ENCODE assay signal across 25 mouse cellular contexts in the genomic region with DNA sequence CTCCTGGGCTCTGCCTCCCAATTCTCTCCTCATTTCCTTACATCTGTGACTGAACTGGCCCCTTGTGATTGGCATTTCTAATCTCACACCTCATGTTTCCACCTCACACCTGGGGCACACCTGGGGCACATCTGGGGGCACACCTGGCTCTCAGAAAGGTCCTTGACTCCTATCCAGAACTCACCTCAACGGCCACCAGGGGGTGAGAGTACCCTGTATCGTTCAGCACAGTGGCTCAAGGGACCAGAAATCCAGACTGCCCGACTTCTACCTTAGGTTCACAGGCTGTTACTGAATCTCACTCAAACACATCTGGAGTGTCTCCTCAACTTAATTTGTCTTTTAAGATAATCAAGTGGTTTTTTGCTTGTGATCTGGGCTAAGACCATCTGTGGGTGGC. TPM values are rescaled to one million over a fixed set of nuclear protein-coding genes. Genes with fewer than 3 reads are reported as not detected.
A peak's percentile ranks its signal among the peaks of the same experiment; 100 is the strongest.
DNase-seq lines count a peak whose midpoint lies in the region; ATAC-seq and TF ChIP-seq lines count a peak whose summit lies in the region.
"Had no signal": no experiment of that assay in that cellular context is flagged by ENCODE, and none has a peak within 500 bp of the region (broad histone marks: within the 10 kb centered on the region; RNA-seq: fewer than 3 reads in every experiment).

No protein-coding gene starts in this region.

- H3K27me3 ChIP-seq in lung, embryonic 14.5 days (ENCODE audit: insufficient read depth, low read length), result no peaks in the 10 kb centered on the region
- H3K27me3 ChIP-seq in CH12.LX (replicated peaks) (peaks cover 92% of the 10 kb centered on the region), MEL (ENCODE audit: control insufficient read depth in 1 of 2, insufficient read depth in 2 of 2, low read length in 2 of 2) (peaks cover 14 to 18% of the 10 kb centered on the region in 2 experiments)
- H3K27me3 ChIP-seq in forebrain, embryonic 14.5 days (replicated peaks; ENCODE audit: control insufficient read depth, insufficient read depth, low read length), result no peaks in the 10 kb centered on the region
- H3K27me3 ChIP-seq: hindbrain, embryonic 15.5 days; stomach, embryonic 15.5 days had no signal

- H3K79me2 ChIP-seq in CH12.LX (replicated peaks; ENCODE audit: control insufficient read depth, extremely low read depth, insufficient read depth, poor library complexity, severe bottlenecking), result no peaks in the 10 kb centered on the region
- H3K79me2 ChIP-seq in MEL (ENCODE audit: control insufficient read depth, insufficient read depth, low read length, poor library complexity), result no peaks in the 10 kb centered on the region

- no peak overlapping the region for H3K4me3 ChIP-seq in lung, embryonic 14.5 days (ENCODE audit: low read depth, low read length)
- no peak overlapping the region for H3K4me3 ChIP-seq in CH12.LX (replicated peaks in 1 of 3; ENCODE audit: low read depth in 2 of 3, low read length in 2 of 3, poor library complexity in 1 of 3)
- H3K4me3 ChIP-seq in MEL (ENCODE audit: control insufficient read depth in 1 of 2, insufficient read depth in 1 of 2, low read depth in 2 of 2, low read length in 2 of 2), result no peak overlapping the region
- H3K4me3 ChIP-seq in forebrain, embryonic 14.5 days (ENCODE audit: low read depth, low read length), result no peak overlapping the region
- H3K4me3 ChIP-seq: forebrain, embryonic 10.5 days; heart, adult 2 months; hindbrain, embryonic 15.5 days; layer of hippocampus, adult 2 months; midbrain, embryonic 10.5 days; stomach, embryonic 15.5 days had no signal

- TF ChIP-seq POLR2A in CH12.LX (IDR thresholded peaks at IDR 0.05; ENCODE audit: low read depth, low read length) (no peak), MEL (IDR thresholded peaks at IDR 0.05; ENCODE audit: control insufficient read depth in 1 of 2, insufficient read depth in 1 of 2, low read depth in 1 of 2, low read length in 2 of 2, poor library complexity in 1 of 2) (no peak)

- TF ChIP-seq CTCF in lung, embryonic 14.5 days (IDR thresholded peaks at IDR 0.05; ENCODE audit: low read depth), result peak; percentile 40
- TF ChIP-seq CTCF in CH12.LX (conservative IDR thresholded peaks at IDR 0.05 in 1 of 2, IDR thresholded peaks at IDR 0.05 in 1 of 2; ENCODE audit: low read depth in 2 of 2, low read length in 2 of 2) (peak in 1 of 2 experiments; percentile 63; a peak in 2 of 4 replicates), MEL (IDR thresholded peaks at IDR 0.05 in 2 of 3, conservative IDR thresholded peaks at IDR 0.05 in 1 of 3; ENCODE audit: control insufficient read depth in 1 of 3, insufficient read depth in 1 of 3, low read depth in 2 of 3, low read length in 3 of 3, poor library complexity in 1 of 3, severe bottlenecking in 1 of 3) (peak; percentile 31 to 57 (median 51); a peak in 5 of 6 replicates)

- in situ Hi-C loops in CH12.LX (cut with MboI; ENCODE audit: low pct_ligation_motif_present, low pct_unique_long_range_greater_than_20kb, low sequenced_read_pairs), result no loop called here

- ATAC-seq in lung, embryonic 14.5 days (ENCODE audit: insufficient read depth), result no peak
- ATAC-seq in forebrain, embryonic 14.5 days, result no peak

- TF ChIP-seq EP300 in CH12.LX (IDR thresholded peaks at IDR 0.05; ENCODE audit: low read length) (no peak), MEL (IDR thresholded peaks at IDR 0.05; ENCODE audit: low read depth in 1 of 2, low read length in 2 of 2) (no peak)

- no peak overlapping the region for H3K9ac ChIP-seq in lung, embryonic 14.5 days
- no peak overlapping the region for H3K9ac ChIP-seq in CH12.LX (ENCODE audit: insufficient read depth, low read depth)
- H3K9ac ChIP-seq in MEL (ENCODE audit: control insufficient read depth, low read depth, low read length, poor library complexity, severe bottlenecking), result no peak overlapping the region
- H3K9ac ChIP-seq in forebrain, embryonic 14.5 days (ENCODE audit: low read length), result no peak overlapping the region
- H3K9ac ChIP-seq: hindbrain, embryonic 15.5 days; stomach, embryonic 15.5 days had no signal

- dilution Hi-C loops in CH12.LX (cut with MboI; ENCODE audit: extremely low pct_ligation_motif_present, extremely low pct_unique_long_range_greater_than_20kb, low sequenced_read_pairs), result no loop called here

- DNase-seq in lung, embryonic 14.5 days, result peak; percentile 5
- DNase-seq in lung, adult 18-20 months, result no peak
- DNase-seq in CH12.LX (ENCODE audit: extremely low read depth), result peak; percentile 29
- peak; percentile 38 for DNase-seq in MEL (ENCODE audit: low read depth, low spot score)
- DNase-seq in naive thymus-derived CD4-positive, alpha-beta T cell, adult 2 months (ENCODE audit: low read depth), result peak; percentile 28
- no peak for DNase-seq in forebrain, embryonic 14.5 days (ENCODE audit: low spot score)
- no peak for DNase-seq in gastrocnemius, postnatal 25 days
- DNase-seq: adrenal gland, postnatal 25 days; cerebellum, adult 18-20 months; cerebellum, postnatal 25 days; gastrocnemius, postnatal 14 days; heart, adult 2 months; heart, postnatal 36 days; kidney, adult 18-20 months; kidney, postnatal 10 days; layer of hippocampus, postnatal 36 days; lung, adult 2 months; right cerebral cortex, adult 18-20 months; thymus, adult 2 months had no signal

- H3K4me1 ChIP-seq in lung, embryonic 14.5 days (ENCODE audit: insufficient read depth), result no peaks in the 10 kb centered on the region
- H3K4me1 ChIP-seq in CH12.LX (ENCODE audit: control insufficient read depth in 1 of 2, insufficient read depth in 2 of 2), result no peaks in the 10 kb centered on the region
- no peaks in the 10 kb centered on the region for H3K4me1 ChIP-seq in MEL (ENCODE audit: control insufficient read depth in 1 of 2, insufficient read depth in 2 of 2, low read length in 2 of 2)
- H3K4me1 ChIP-seq in forebrain, embryonic 14.5 days (ENCODE audit: control insufficient read depth, insufficient read depth, low read length), result no peaks in the 10 kb centered on the region
- H3K4me1 ChIP-seq: hindbrain, embryonic 15.5 days; stomach, embryonic 15.5 days had no signal

- no peaks in the 10 kb centered on the region for H3K36me3 ChIP-seq in lung, embryonic 14.5 days (ENCODE audit: insufficient read depth)
- no peaks in the 10 kb centered on the region for H3K36me3 ChIP-seq in CH12.LX (replicated peaks in 1 of 2; ENCODE audit: control insufficient read depth in 1 of 2, insufficient read depth in 1 of 2, low read length in 1 of 2)
- no peaks in the 10 kb centered on the region for H3K36me3 ChIP-seq in MEL (ENCODE audit: control insufficient read depth in 1 of 2, insufficient read depth in 2 of 2, low read length in 2 of 2)
- H3K36me3 ChIP-seq in forebrain, embryonic 14.5 days (ENCODE audit: control insufficient read depth, insufficient read depth, low read length), result no peaks in the 10 kb centered on the region
- H3K36me3 ChIP-seq: forebrain, embryonic 10.5 days; hindbrain, embryonic 15.5 days; midbrain, embryonic 10.5 days; stomach, embryonic 15.5 days had no signal

- no peaks in the 10 kb centered on the region for H3K9me3 ChIP-seq in lung, embryonic 14.5 days (ENCODE audit: low read depth, low read length)
- H3K9me3 ChIP-seq in CH12.LX (replicated peaks; ENCODE audit: low read length) (no peaks in the 10 kb centered on the region), MEL (replicated peaks; ENCODE audit: insufficient read depth, low read length) (no peaks in the 10 kb centered on the region)
- H3K9me3 ChIP-seq in forebrain, embryonic 14.5 days (replicated peaks; ENCODE audit: control insufficient read depth, low read length), result no peaks in the 10 kb centered on the region
- H3K9me3 ChIP-seq: forebrain, embryonic 10.5 days; hindbrain, embryonic 15.5 days; midbrain, embryonic 10.5 days; stomach, embryonic 15.5 days had no signal

- TF ChIP-seq RAD21 in CH12.LX (IDR thresholded peaks at IDR 0.05; ENCODE audit: low read depth, low read length) (peak; percentile 53), MEL (IDR thresholded peaks at IDR 0.05; ENCODE audit: low read depth, low read length) (peak; percentile 54)

- WGBS in lung, embryonic 14.5 days, result 27% methylated on average over 3 of the region's 3 CpGs
- 42% methylated on average over 3 of the region's 3 CpGs for WGBS in forebrain, embryonic 14.5 days

- H3K4me2 ChIP-seq in lung, embryonic 14.5 days, result no peak overlapping the region
- H3K4me2 ChIP-seq in CH12.LX (ENCODE audit: insufficient read depth, low read depth, poor library complexity, severe bottlenecking), result no peak overlapping the region
- H3K4me2 ChIP-seq in forebrain, embryonic 14.5 days (ENCODE audit: low read length), result no peak overlapping the region
- H3K4me2 ChIP-seq: hindbrain, embryonic 15.5 days; stomach, embryonic 15.5 days had no signal

- no peak overlapping the region for H3K27ac ChIP-seq in lung, embryonic 14.5 days (ENCODE audit: low read depth)
- H3K27ac ChIP-seq in CH12.LX (ENCODE audit: insufficient read depth, low read depth) (no peak overlapping the region), MEL (ENCODE audit: control insufficient read depth, low read depth, low read length) (no peak overlapping the region)
- no peak overlapping the region for H3K27ac ChIP-seq in forebrain, embryonic 14.5 days (ENCODE audit: low read depth, low read length)
- H3K27ac ChIP-seq: forebrain, embryonic 10.5 days; heart, adult 2 months; hindbrain, embryonic 15.5 days; layer of hippocampus, adult 2 months; macrophage; midbrain, embryonic 10.5 days; stomach, embryonic 15.5 days had no signal

RNA-seq across cellular contexts. Expression of gene Sgsh, which starts 23.4 kb away (rescaled TPM):
- 7.6 and 9.5 TPM in 2 replicates for polyA plus RNA-seq in lung, embryonic 14.5 days (2014; fragmentation: Nextera tagmentation; extraction: Ambion mirVana)
- total RNA-seq in CH12.LX (2012; rRNA removed), result 9.6 and 10.6 TPM in 2 replicates
- 3.2 and 3.9 TPM in 2 replicates for total RNA-seq in CH12.LX (2014; rRNA removed)
- polyA plus RNA-seq in CH12.LX (2012; ENCODE audit: insufficient read length, low read depth), result 5.9 and 12.2 TPM in 2 replicates
- total RNA-seq in MEL (2012; rRNA removed), result 0.12 TPM in 1 of 2 replicates, not detected in the other
- polyA plus RNA-seq in MEL (2012; ENCODE audit: insufficient read depth in 1 of 2, insufficient read length in 2 of 2, low read depth in 1 of 2, low replicate concordance in 2 of 2, missing spikeins in 1 of 2), result under 1 TPM in 1 of 2 experiments, not detected in 1; 0.25 TPM
- 2.7 TPM in 2 replicates for polyA plus RNA-seq in forebrain, embryonic 14.5 days (2014; fragmentation: Nextera tagmentation; extraction: Ambion mirVana)
- 1 to 10 TPM; 3.1 to 3.3 TPM for total RNA-seq in gastrocnemius, postnatal 25 days (2021)

RNA-seq across cellular contexts. Expression of gene Slc26a11, which starts 23.4 kb away (rescaled TPM):
- polyA plus RNA-seq in lung, embryonic 14.5 days (2014; fragmentation: Nextera tagmentation; extraction: Ambion mirVana), result 9.1 and 9.3 TPM in 2 replicates
- total RNA-seq in CH12.LX (2012; rRNA removed) (2.7 and 3.3 TPM in 2 replicates), CH12.LX (2014; rRNA removed) (1.4 and 1.9 TPM in 2 replicates), MEL (2012; rRNA removed) (not detected in 2 replicates)
- polyA plus RNA-seq in CH12.LX (2012; ENCODE audit: insufficient read length, low read depth) (1.6 and 2.6 TPM in 2 replicates), MEL (2012; ENCODE audit: insufficient read depth in 1 of 2, insufficient read length in 2 of 2, low read depth in 1 of 2, low replicate concordance in 2 of 2, missing spikeins in 1 of 2) (under 1 TPM in 1 of 2 experiments, not detected in 1; 0.04 TPM)
- polyA plus RNA-seq in forebrain, embryonic 14.5 days (2014; fragmentation: Nextera tagmentation; extraction: Ambion mirVana), result 2.5 and 3.8 TPM in 2 replicates
- 1 to 10 TPM; 2.4 to 3.5 TPM for total RNA-seq in gastrocnemius, postnatal 25 days (2021)

RNA-seq across cellular contexts. Expression of gene Card14, which starts 24.4 kb away (rescaled TPM):
- polyA plus RNA-seq in lung, embryonic 14.5 days (2014; fragmentation: Nextera tagmentation; extraction: Ambion mirVana), result not detected in 2 replicates
- total RNA-seq in CH12.LX (2012; rRNA removed) (0.63 and 1.1 TPM in 2 replicates), CH12.LX (2014; rRNA removed) (not detected in 2 replicates), MEL (2012; rRNA removed) (not detected in 2 replicates)
- polyA plus RNA-seq in CH12.LX (2012; ENCODE audit: insufficient read length, low read depth) (0.16 TPM in 1 of 2 replicates, not detected in the other), MEL (2012; ENCODE audit: insufficient read depth in 1 of 2, insufficient read length in 2 of 2, low read depth in 1 of 2, low replicate concordance in 2 of 2, missing spikeins in 1 of 2) (not detected)
- polyA plus RNA-seq in forebrain, embryonic 14.5 days (2014; fragmentation: Nextera tagmentation; extraction: Ambion mirVana), result 0.09 and 0.15 TPM in 2 replicates
- under 1 TPM; 0.43 to 0.51 TPM for total RNA-seq in gastrocnemius, postnatal 25 days (2021)
- polyA plus RNA-seq: forebrain, embryonic 10.5 days; midbrain, embryonic 10.5 days had no signal

RNA-seq across cellular contexts. Expression of gene Eif4a3, which starts 32.1 kb away (rescaled TPM):
- polyA plus RNA-seq in lung, embryonic 14.5 days (2014; fragmentation: Nextera tagmentation; extraction: Ambion mirVana), result 419 and 428 TPM in 2 replicates
- total RNA-seq in CH12.LX (2012; rRNA removed), result 402 and 538 TPM in 2 replicates
- total RNA-seq in CH12.LX (2014; rRNA removed), result 400 and 449 TPM in 2 replicates
- 554 and 605 TPM in 2 replicates for polyA plus RNA-seq in CH12.LX (2012; ENCODE audit: insufficient read length, low read depth)
- total RNA-seq in MEL (2012; rRNA removed), result 509 and 608 TPM in 2 replicates
- polyA plus RNA-seq in MEL (2012; ENCODE audit: insufficient read depth in 1 of 2, insufficient read length in 2 of 2, low read depth in 1 of 2, low replicate concordance in 2 of 2, missing spikeins in 1 of 2), result 100 to 1,000 TPM; 427 to 521 TPM
- polyA plus RNA-seq in forebrain, embryonic 14.5 days (2014; fragmentation: Nextera tagmentation; extraction: Ambion mirVana), result 293 and 315 TPM in 2 replicates
- 10 to 100 TPM; 29.9 to 36.9 TPM for total RNA-seq in gastrocnemius, postnatal 25 days (2021)

Comparison
In these comparisons a context has a peak if more than half of its experiments do, and no peak if none do; other contexts are left out.
1. DNase-seq: peak in lung, embryonic 14.5 days (single experiment), CH12.LX (single experiment), MEL (single experiment) and naive thymus-derived CD4-positive, alpha-beta T cell, adult 2 months (single experiment); none in lung, adult 18-20 months (0 of 2), forebrain, embryonic 14.5 days (single experiment) and gastrocnemius, postnatal 25 days (single experiment).